Mouse (Mus musculus) heart, postnatal 0 days (tissue): ENCODE data around the gene Gm6034. TPM values are rescaled to one million over a fixed set of nuclear protein-coding genes. Genes with fewer than 3 reads are reported as not detected.

ENCODE experiments used
- ATAC-seq: fragments of 200-750 bp; cut with Nextera tagmentation; 2 replicates; pipeline ENCODE4 v1.8.0; 2017; ENCODE audit warnings: low read depth, moderate number of reproducible peaks, moderate library complexity; ENCODE audit not compliant: insufficient read depth
- DNase-seq: peaks from one replicate; pipeline ENCODE4 v3.0.0-alpha.2; 2016; ENCODE audit warnings: low spot score
- H3K27ac ChIP-seq: fragments of 300-500 bp; sonication (generic); 2 replicates; pipeline ENCODE4 v1.5.1; 2014; ENCODE audit warnings: low read depth, mild to moderate bottlenecking
- H3K27me3 ChIP-seq: fragments of 300-500 bp; sonication (generic); 2 replicates; pipeline ENCODE4 v1.6.1; 2014; ENCODE audit warnings: low read length, mixed read lengths; ENCODE audit not compliant: control insufficient read depth, insufficient read depth
- H3K36me3 ChIP-seq: fragments of 300-500 bp; sonication (generic); replicated peaks from 2 replicates; pipeline ENCODE4 v1.6.1; 2014; ENCODE audit warnings: low read length, mixed read lengths; ENCODE audit not compliant: control insufficient read depth, insufficient read depth
- H3K4me1 ChIP-seq: fragments of 300-500 bp; sonication (generic); 2 replicates; pipeline ENCODE4 v1.6.1; 2014; ENCODE audit warnings: antibody characterized with exemption; ENCODE audit not compliant: control insufficient read depth, insufficient read depth
- H3K4me2 ChIP-seq: fragments of 300-500 bp; sonication (generic); 2 replicates; pipeline ENCODE4 v1.6.1; 2014; ENCODE audit warnings: low read depth, mild to moderate bottlenecking, low read length, moderate library complexity
- H3K4me3 ChIP-seq: fragments of 300-500 bp; sonication (generic); 2 replicates; pipeline ENCODE4 v1.5.1; 2014; ENCODE audit warnings: low read depth, low read length
- H3K9ac ChIP-seq: fragments of 300-500 bp; sonication (generic); replicated peaks from 2 replicates; pipeline ENCODE4 v1.6.1; 2014; ENCODE audit warnings: low read depth, low read length, mixed read lengths
- H3K9me3 ChIP-seq: fragments of 300-500 bp; sonication (generic); replicated peaks from 2 replicates; pipeline ENCODE4 v1.6.1; 2016; ENCODE audit warnings: low read length; ENCODE audit not compliant: control insufficient read depth
- CTCF ChIP-seq: IDR thresholded peaks from 2 replicates; pipeline ENCODE4 v1.5.1; 2016; ENCODE audit warnings: antibody characterized with exemption, control low read depth, low read depth
- EP300 ChIP-seq: IDR thresholded peaks from 2 replicates; pipeline ENCODE4 v1.6.1; 2016; ENCODE audit warnings: antibody characterized with exemption, low read depth
- WGBS: fragments of 180-500 bp; shearing (Covaris S2); extraction: QIAGEN DNeasy Blood & Tissue Kit; methylation state at CpG from one replicate; pipeline ENCODE4 v1.1.7; 2014; 5-methylcytosine and 5-hydroxymethylcytosine counted together
- polyA plus RNA-seq: library from polyadenylated mRNA; unstranded; fragments of >200 nt; fragmentation: Nextera tagmentation; extraction: Ambion mirVana; gene quantifications from 2 replicates; pipeline ENCODE4 v1.2.1, GENCODE M21; 2015
- total RNA-seq: library from RNA; depleted of rRNA; stranded (reverse); fragments of >200 nt; gene quantifications from 2 replicates; pipeline ENCODE4 v1.2.3, GENCODE M21; 2014; ENCODE audit warnings: low replicate concordance

Gm6034 gene
- total and polyA plus RNA-seq, 2 experiments from 2014 or later, result not detected

DNA sequence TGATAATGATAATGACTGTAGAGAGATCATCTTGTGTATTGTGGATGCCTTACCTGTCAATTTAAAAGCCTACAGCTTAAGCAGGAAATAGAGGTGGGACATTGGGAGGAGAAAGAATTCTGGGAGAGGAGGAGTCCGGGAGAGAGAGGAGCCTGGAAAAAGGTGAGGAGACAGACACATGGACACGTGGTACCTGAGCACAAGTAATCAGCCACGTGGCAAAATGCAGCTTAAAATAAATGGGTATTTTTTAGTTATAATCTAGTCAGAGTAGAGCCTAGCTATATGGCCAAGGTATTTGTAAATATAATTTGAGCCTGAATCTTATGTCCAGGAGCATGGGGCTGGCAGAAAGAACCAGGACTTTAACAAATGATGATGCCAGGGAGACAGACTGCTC, 23.2 kb upstream of the Gm6034 start:
- peak overlapping the region; percentile 53; the same call in 1 of the 2 replicates for H3K4me2 ChIP-seq
- H3K9me3 ChIP-seq, result no peaks in the 10 kb centered on the region
- H3K4me3 ChIP-seq, result peak overlapping the region; percentile 31; the same call in 1 of the 2 replicates
- peaks cover 8% of the 10 kb centered on the region; the same call in 1 of the 2 replicates for H3K36me3 ChIP-seq
- TF ChIP-seq CTCF (no peak), EP300 (no peak)
- H3K9ac ChIP-seq, result no peak overlapping the region
- H3K27ac ChIP-seq, result peak overlapping the region; percentile 75
- no peaks in the 10 kb centered on the region for H3K27me3 ChIP-seq
- 55% methylated on average over 3 of the region's 3 CpGs for WGBS
- ATAC-seq, result no peak
- H3K4me1 ChIP-seq, result peaks cover 3% of the 10 kb centered on the region
- DNase-seq, result no peak

DNA sequence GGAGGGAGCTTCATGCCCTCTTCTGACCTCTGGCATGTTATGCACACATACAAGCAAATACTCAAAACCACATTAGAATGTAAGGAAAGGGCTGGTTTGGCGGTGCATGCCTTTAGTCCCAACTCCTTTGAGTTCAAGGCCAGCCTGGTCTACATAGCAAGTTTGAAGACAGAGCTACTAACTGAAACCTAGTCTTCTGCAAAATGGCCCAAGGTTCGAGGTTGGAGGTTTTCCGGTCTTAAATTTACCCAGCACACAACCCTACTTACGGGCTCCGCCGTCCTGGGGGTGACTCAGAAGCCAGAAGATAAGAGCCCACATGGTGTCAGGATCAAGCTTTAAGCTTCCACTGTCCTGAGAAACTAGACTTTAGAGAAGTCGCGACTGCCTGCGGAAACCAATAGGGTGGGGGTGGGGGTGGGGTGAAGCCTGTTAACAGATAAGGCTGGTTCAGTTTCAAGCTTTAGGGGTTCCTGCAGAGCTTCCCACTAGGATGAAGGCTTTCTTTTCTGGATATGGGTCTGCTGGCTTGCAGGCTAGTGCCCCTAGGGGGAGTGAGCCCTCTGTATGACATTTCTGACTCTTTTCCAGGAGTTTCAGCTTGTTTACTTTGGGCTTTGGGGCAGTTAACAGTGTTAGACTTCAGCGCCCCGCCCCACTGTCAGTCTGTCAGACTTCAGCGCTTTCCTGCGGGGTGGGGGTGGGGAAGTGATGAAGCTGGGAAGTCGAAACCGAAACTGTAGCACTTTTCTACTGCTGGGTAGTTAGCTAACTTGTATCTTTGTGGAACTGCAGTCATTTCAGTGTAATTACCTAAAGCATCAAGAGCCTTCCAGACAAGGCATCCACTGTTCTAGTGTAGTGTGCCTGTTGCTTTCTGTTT, 22.3 kb upstream of the Gm6034 start, which contains the start of gene H2-T24:
TSS of gene H2-T24 (minus strand) at position 370 of the 883 bp plus-strand sequence.
- peaks cover 5% of the 10 kb centered on the region; the same call in 1 of the 2 replicates for H3K36me3 ChIP-seq
- DNase-seq, result peak; percentile 50
- peaks cover 3% of the 10 kb centered on the region for H3K4me1 ChIP-seq
- 0 out of 2 replicates have a peak within 1 kb of the TSS, but pooled peaks have one; percentile 14 for H3K9ac ChIP-seq
- no peaks in the 10 kb centered on the region for H3K9me3 ChIP-seq
- 23% methylated on average over 15 of the region's 15 CpGs for WGBS
- ATAC-seq, result peak; percentile 75
- no peaks in the 10 kb centered on the region for H3K27me3 ChIP-seq
- no peak for TF ChIP-seq EP300
- peak; percentile 6; the same call in 1 of the 2 replicates for TF ChIP-seq CTCF
- peak within 1 kb of the TSS; percentile 31 for H3K4me3 ChIP-seq
- peak within 1 kb of the TSS; percentile 75 for H3K27ac ChIP-seq
- peak within 1 kb of the TSS; percentile 53 for H3K4me2 ChIP-seq

DNA sequence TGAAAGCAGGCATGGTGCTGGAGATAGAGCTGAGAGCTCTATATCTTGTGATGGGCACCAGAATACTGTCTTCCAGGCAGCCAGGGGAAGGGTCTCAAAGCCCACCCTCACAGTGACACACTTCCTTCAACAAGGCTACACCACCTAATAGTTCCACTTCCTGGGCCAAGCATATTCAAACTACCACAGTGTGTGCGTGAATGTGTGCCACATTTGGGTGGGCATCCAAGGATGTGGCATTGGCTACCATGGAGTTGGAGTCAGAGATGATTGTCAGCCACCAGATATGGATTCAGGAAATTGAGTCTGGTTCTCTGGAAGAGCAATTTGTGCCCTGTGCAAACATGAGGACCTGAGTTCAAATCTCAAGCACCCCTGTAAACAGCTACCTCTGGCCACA, 21.5 kb upstream of the Gm6034 start:
- peak overlapping the region; percentile 75 for H3K27ac ChIP-seq
- 0 out of 2 replicates have a peak overlapping the region, but pooled peaks have one; percentile 31 for H3K4me3 ChIP-seq
- no peak overlapping the region for H3K9ac ChIP-seq
- no peak for TF ChIP-seq EP300
- TF ChIP-seq CTCF, result no peak
- DNase-seq, result no peak
- whole genome bisulfite sequencing, result 85% methylated on average over 1 of the region's 1 CpGs
- ATAC-seq, result no peak
- no peak overlapping the region; the same call in 1 of the 2 replicates for H3K4me2 ChIP-seq
- no peaks in the 10 kb centered on the region for H3K9me3 ChIP-seq
- H3K4me1 ChIP-seq, result peaks cover 3% of the 10 kb centered on the region
- H3K27me3 ChIP-seq, result no peaks in the 10 kb centered on the region
- H3K36me3 ChIP-seq, result no peaks in the 10 kb centered on the region

DNA sequence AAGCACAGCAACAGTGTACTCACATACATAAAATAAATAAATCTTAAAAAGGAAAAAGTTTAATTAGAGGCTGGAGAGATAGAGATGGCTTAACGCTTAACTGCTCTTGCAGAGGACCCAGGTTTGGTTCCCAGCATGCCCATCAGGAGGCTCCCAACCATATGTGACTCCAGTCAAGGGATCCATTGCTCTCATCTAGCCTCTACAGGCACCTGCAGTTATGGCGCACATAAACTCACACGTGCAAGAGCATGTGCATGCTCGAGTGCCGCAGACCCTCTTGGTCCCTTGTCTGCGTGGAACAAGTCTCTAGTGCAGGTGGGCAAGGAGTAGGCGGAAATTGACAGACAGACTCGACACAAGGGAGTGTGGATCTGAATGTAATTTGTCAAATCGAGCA, 20.7 kb upstream of the Gm6034 start:
- no peaks in the 10 kb centered on the region for H3K36me3 ChIP-seq
- H3K4me1 ChIP-seq, result peaks cover 3% of the 10 kb centered on the region
- DNase-seq (no peak), ATAC-seq (no peak)
- no peak overlapping the region for H3K4me3 ChIP-seq
- H3K9ac ChIP-seq, result no peak overlapping the region
- TF ChIP-seq CTCF, result no peak
- TF ChIP-seq EP300, result no peak
- no peak overlapping the region for H3K27ac ChIP-seq
- H3K9me3 ChIP-seq, result no peaks in the 10 kb centered on the region
- WGBS, result 94% methylated on average over 9 of the region's 9 CpGs
- no peak overlapping the region for H3K4me2 ChIP-seq
- H3K27me3 ChIP-seq, result no peaks in the 10 kb centered on the region

DNA sequence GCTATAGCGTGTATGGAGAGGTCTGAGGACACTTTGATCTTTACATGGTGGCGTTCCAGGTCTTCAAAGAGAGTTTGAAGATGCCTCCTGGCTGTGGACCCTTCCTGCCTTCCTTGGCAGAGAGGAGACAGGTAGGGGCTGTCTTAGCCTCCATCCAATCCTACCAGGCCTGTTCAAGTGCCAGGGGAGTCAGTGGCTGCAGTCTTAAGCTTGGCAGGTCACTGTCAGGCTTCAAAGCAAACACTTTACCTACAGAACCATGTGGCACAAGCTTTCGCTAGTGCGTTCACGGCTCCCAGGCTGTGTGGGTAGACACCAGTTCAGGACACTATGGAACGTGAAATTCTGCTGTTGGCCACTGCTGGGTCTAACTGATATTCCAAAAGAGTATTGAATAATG, 19.8 kb upstream of the Gm6034 start:
- peak overlapping the region; percentile 70 for H3K27ac ChIP-seq
- no peak for ATAC-seq
- TF ChIP-seq CTCF (no peak), EP300 (no peak)
- no peak for DNase-seq
- H3K4me2 ChIP-seq, result no peak overlapping the region
- no peaks in the 10 kb centered on the region for H3K27me3 ChIP-seq
- H3K4me3 ChIP-seq, result no peak overlapping the region
- H3K4me1 ChIP-seq, result peaks cover 3% of the 10 kb centered on the region
- no peak overlapping the region for H3K9ac ChIP-seq
- WGBS, result 89% methylated on average over 6 of the region's 6 CpGs
- no peaks in the 10 kb centered on the region for H3K36me3 ChIP-seq
- no peaks in the 10 kb centered on the region for H3K9me3 ChIP-seq
